Mouse (Mus musculus): ENCODE measurements around the gene Lypd6. TPM values are rescaled to one million over a fixed set of nuclear protein-coding genes. Genes with fewer than 3 reads are reported as not detected.

The Lypd6 gene
- polyA plus RNA-seq, 1 experiment = 9.0 TPM

DNA sequence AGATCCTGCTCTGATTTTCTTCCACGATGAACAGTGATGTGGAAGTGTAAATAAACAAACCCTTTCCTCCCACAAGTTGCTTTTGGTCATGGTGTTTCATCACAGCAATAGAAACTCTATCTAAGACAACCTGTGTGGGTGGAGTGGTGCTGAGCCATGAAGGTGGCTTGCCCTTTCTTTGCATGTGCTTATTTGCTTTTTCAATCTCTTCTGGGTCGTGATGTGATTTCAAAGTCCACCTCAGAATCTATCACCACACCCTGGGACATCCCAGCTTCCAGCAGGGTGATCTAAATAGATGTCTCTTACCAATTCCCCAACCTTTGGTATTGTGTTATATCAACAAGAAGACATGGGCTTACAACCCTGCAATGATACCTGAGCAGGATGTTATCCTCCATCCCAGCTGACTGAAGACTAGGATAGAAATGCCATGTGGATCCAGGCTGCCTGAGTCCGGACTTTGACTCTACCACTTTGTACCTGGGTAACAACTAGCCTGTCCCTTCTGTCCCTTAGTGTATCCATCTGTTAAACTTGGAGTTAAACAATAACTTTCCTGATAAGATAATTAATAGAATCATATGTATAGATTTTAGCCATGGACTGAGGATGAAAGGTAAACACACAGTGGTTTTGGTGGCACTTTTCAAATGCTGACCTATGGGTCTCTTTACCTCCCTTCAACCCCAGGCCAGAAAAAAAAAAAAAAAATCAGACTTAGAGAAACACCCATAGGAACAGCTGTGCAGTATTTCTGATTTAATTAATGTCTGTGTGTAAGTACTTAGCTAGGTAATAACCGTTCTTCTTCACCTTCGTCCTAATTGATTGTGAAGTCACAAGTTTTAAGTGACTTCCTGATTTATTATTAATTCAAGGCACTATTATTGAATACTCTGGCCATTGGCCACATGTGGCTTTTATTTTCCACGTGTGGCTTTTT is 83.3 kb downstream of the Lypd6 start:
- Histone ChIP-seq H3K27me3 (ENCODE audit: control insufficient read depth, insufficient read depth, low read length, poor library complexity, severe bottlenecking) (no peaks in the 10 kb centered on the region), H3K27ac (ENCODE audit: insufficient read depth, low read length) (no peak overlapping the region), H3K4me3 (ENCODE audit: low read depth, low read length) (no peak overlapping the region), H3K36me3 (ENCODE audit: control insufficient read depth, insufficient read depth, low read length, poor library complexity, severe bottlenecking) (no peaks in the 10 kb centered on the region), H3K4me1 (ENCODE audit: control insufficient read depth, insufficient read depth, low read length) (no peaks in the 10 kb centered on the region), H3K9ac (ENCODE audit: low read depth, poor library complexity, severe bottlenecking) (no peak overlapping the region), H3K9me3 (replicated peaks; ENCODE audit: control insufficient read depth, insufficient read depth, low read length, poor library complexity, severe bottlenecking) (peaks cover 4% of the 10 kb centered on the region)
- TF ChIP-seq EP300 (IDR thresholded peaks at IDR 0.05; ENCODE audit: insufficient read depth, low read depth, low read length) = no peak
- no peak for TF ChIP-seq CTCF (IDR thresholded peaks at IDR 0.05; ENCODE audit: low read depth, low read length)
- no peak for TF ChIP-seq POLR2A (IDR thresholded peaks at IDR 0.05; ENCODE audit: insufficient read depth, low read length)

DNA sequence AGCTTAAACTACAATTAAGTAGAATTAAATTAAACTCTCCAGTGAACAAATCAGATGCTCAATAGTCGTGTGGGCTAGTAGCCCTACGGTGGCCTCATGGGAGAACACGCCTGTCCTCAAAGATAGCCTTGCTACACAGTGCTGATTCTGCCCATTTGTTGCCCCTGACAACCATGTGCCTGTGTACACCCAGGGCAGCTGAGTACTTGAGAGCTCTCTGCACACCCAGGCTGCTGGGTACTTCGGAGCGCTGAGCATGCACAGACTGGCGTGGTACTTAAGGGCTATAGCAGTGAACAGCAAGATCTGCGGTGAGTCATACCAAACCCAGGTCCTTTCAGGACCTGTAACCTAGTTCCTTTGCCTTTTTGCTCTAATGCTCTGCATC is 84.0 kb downstream of the Lypd6 start:
- no peaks in the 10 kb centered on the region for H3K36me3 ChIP-seq (ENCODE audit: control insufficient read depth, insufficient read depth, low read length, poor library complexity, severe bottlenecking)
- H3K4me3 ChIP-seq (ENCODE audit: low read depth, low read length) = no peak overlapping the region
- peaks cover 6% of the 10 kb centered on the region for H3K9me3 ChIP-seq (replicated peaks; ENCODE audit: control insufficient read depth, insufficient read depth, low read length, poor library complexity, severe bottlenecking)
- no peaks in the 10 kb centered on the region for H3K4me1 ChIP-seq (ENCODE audit: control insufficient read depth, insufficient read depth, low read length)
- no peak for TF ChIP-seq CTCF (IDR thresholded peaks at IDR 0.05; ENCODE audit: low read depth, low read length)
- TF ChIP-seq POLR2A (IDR thresholded peaks at IDR 0.05; ENCODE audit: insufficient read depth, low read length) = no peak
- no peak for TF ChIP-seq EP300 (IDR thresholded peaks at IDR 0.05; ENCODE audit: insufficient read depth, low read depth, low read length)
- H3K27ac ChIP-seq (ENCODE audit: insufficient read depth, low read length) = no peak overlapping the region
- H3K27me3 ChIP-seq (ENCODE audit: control insufficient read depth, insufficient read depth, low read length, poor library complexity, severe bottlenecking) = no peaks in the 10 kb centered on the region
- H3K9ac ChIP-seq (ENCODE audit: low read depth, poor library complexity, severe bottlenecking) = no peak overlapping the region

DNA sequence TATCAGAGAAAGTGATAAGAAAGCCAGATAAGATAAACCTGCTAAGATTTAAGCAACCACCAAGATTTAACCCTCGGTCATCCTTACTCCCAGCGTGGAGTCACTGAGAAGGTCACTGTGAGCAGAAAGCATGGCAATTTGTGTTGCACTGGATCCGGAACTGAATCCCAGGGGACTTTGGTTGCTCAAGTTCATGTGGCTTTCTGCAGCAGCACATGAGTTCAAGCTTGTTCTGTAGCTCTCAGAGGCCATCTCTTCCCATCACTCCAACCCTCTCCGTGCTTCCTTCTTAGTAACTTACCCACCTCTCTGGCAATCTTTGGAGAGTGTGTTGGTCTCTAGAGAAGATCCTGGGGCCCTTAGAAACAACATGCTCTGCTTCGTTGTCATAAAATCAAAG is 84.6 kb downstream of the Lypd6 start:
- H3K27me3 ChIP-seq (ENCODE audit: control insufficient read depth, insufficient read depth, low read length, poor library complexity, severe bottlenecking) = no peaks in the 10 kb centered on the region

DNA sequence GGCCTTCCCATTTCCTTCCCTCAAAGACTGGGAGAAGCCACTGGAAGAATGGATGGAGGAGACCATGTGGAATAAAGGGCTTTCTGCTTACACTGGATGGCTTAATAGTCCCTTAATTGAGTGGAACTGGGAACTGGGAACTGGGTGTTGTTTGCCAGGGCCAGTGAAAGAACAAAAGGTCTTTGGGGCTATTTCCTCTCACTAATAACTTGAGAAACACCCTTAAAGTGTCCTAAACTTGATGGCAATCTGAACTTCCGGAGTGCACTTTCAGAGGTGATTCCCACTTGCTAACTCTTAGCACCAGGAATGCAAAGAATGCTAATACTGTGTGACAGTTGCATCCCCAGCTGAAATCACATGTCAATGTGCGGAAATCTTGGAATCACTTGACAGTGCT is 85.2 kb downstream of the Lypd6 start:
- Histone ChIP-seq H3K9ac (ENCODE audit: low read depth, poor library complexity, severe bottlenecking) (no peak overlapping the region), H3K36me3 (ENCODE audit: control insufficient read depth, insufficient read depth, low read length, poor library complexity, severe bottlenecking) (no peaks in the 10 kb centered on the region), H3K4me3 (ENCODE audit: low read depth, low read length) (no peak overlapping the region), H3K27me3 (ENCODE audit: control insufficient read depth, insufficient read depth, low read length, poor library complexity, severe bottlenecking) (no peaks in the 10 kb centered on the region), H3K27ac (ENCODE audit: insufficient read depth, low read length) (no peak overlapping the region), H3K4me1 (ENCODE audit: control insufficient read depth, insufficient read depth, low read length) (no peaks in the 10 kb centered on the region), H3K9me3 (replicated peaks; ENCODE audit: control insufficient read depth, insufficient read depth, low read length, poor library complexity, severe bottlenecking) (peaks cover 6% of the 10 kb centered on the region)
- TF ChIP-seq CTCF (IDR thresholded peaks at IDR 0.05; ENCODE audit: low read depth, low read length) (no peak), POLR2A (IDR thresholded peaks at IDR 0.05; ENCODE audit: insufficient read depth, low read length) (no peak), EP300 (IDR thresholded peaks at IDR 0.05; ENCODE audit: insufficient read depth, low read depth, low read length) (no peak)

More for the DNA sequence above, 84.6 kb downstream of the Lypd6 start:
- Histone ChIP-seq H3K4me1 (ENCODE audit: control insufficient read depth, insufficient read depth, low read length) (no peaks in the 10 kb centered on the region), H3K27ac (ENCODE audit: insufficient read depth, low read length) (no peak overlapping the region), H3K4me3 (ENCODE audit: low read depth, low read length) (no peak overlapping the region), H3K36me3 (ENCODE audit: control insufficient read depth, insufficient read depth, low read length, poor library complexity, severe bottlenecking) (no peaks in the 10 kb centered on the region), H3K9me3 (replicated peaks; ENCODE audit: control insufficient read depth, insufficient read depth, low read length, poor library complexity, severe bottlenecking) (peaks cover 6% of the 10 kb centered on the region), H3K9ac (ENCODE audit: low read depth, poor library complexity, severe bottlenecking) (no peak overlapping the region)
- TF ChIP-seq POLR2A (IDR thresholded peaks at IDR 0.05; ENCODE audit: insufficient read depth, low read length) = no peak

DNA sequence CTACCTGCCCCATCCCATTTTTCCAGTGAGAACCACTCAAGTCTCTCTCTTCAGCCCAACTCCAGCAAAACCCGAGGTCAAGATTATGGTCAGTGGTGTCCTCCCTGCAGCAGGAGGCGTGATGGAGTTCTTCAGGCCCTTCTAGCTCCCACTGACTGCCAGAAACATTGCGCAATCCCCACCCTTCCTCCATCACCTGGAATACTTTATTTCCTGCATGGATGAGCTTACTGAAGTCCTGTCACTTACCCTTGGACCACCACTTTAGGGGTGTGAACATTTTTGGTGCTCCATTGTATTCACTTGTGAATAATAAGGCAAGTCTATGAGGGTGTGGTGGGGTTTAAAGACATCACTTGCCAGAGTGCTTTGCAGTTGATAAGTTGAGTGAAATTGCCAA is 85.7 kb downstream of the Lypd6 start:
- Histone ChIP-seq H3K9me3 (replicated peaks; ENCODE audit: control insufficient read depth, insufficient read depth, low read length, poor library complexity, severe bottlenecking) (peaks cover 6% of the 10 kb centered on the region), H3K9ac (ENCODE audit: low read depth, poor library complexity, severe bottlenecking) (no peak overlapping the region), H3K27me3 (ENCODE audit: control insufficient read depth, insufficient read depth, low read length, poor library complexity, severe bottlenecking) (no peaks in the 10 kb centered on the region), H3K36me3 (ENCODE audit: control insufficient read depth, insufficient read depth, low read length, poor library complexity, severe bottlenecking) (no peaks in the 10 kb centered on the region), H3K27ac (ENCODE audit: insufficient read depth, low read length) (no peak overlapping the region), H3K4me1 (ENCODE audit: control insufficient read depth, insufficient read depth, low read length) (no peaks in the 10 kb centered on the region), H3K4me3 (ENCODE audit: low read depth, low read length) (no peak overlapping the region)
- TF ChIP-seq POLR2A (IDR thresholded peaks at IDR 0.05; ENCODE audit: insufficient read depth, low read length) (no peak), CTCF (IDR thresholded peaks at IDR 0.05; ENCODE audit: low read depth, low read length) (no peak), EP300 (IDR thresholded peaks at IDR 0.05; ENCODE audit: insufficient read depth, low read depth, low read length) (no peak)

DNA sequence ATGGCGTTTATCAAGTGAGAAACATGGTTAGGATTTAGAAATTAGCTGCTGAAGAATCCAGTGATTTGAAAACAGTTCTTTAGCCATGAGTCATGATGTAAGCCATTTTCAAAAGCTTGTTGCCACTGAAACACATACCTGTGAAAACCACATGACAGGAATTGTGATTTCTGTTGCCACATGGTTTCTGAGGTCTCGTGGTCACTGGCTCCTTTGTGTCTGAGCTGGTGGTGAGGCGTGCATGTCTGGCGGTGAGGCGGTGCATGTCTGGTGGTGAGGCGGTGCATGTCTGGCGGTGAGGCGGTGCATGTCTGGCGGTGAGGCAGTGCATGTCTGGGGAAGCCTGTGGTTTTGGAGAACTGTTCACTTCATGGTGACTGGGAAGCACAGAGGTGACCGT is 89.8 kb downstream of the Lypd6 start:
- Histone ChIP-seq H3K9ac (ENCODE audit: low read depth, poor library complexity, severe bottlenecking) (no peak overlapping the region), H3K4me3 (ENCODE audit: low read depth, low read length) (no peak overlapping the region), H3K27ac (ENCODE audit: insufficient read depth, low read length) (no peak overlapping the region), H3K27me3 (ENCODE audit: control insufficient read depth, insufficient read depth, low read length, poor library complexity, severe bottlenecking) (no peaks in the 10 kb centered on the region), H3K36me3 (ENCODE audit: control insufficient read depth, insufficient read depth, low read length, poor library complexity, severe bottlenecking) (no peaks in the 10 kb centered on the region), H3K4me1 (ENCODE audit: control insufficient read depth, insufficient read depth, low read length) (no peaks in the 10 kb centered on the region), H3K9me3 (replicated peaks; ENCODE audit: control insufficient read depth, insufficient read depth, low read length, poor library complexity, severe bottlenecking) (peaks cover 9% of the 10 kb centered on the region; the same call in 1 of the 2 replicates)
- TF ChIP-seq EP300 (IDR thresholded peaks at IDR 0.05; ENCODE audit: insufficient read depth, low read depth, low read length) = no peak
- TF ChIP-seq POLR2A (IDR thresholded peaks at IDR 0.05; ENCODE audit: insufficient read depth, low read length) = no peak
- TF ChIP-seq CTCF (IDR thresholded peaks at IDR 0.05; ENCODE audit: low read depth, low read length) = no peak
